Mouse (Mus musculus): ENCODE results near the gene Gnl1. TPM values are rescaled to one million over a fixed set of nuclear protein-coding genes. Genes with fewer than 3 reads are reported as not detected.
"Not testable (repeated sequence)": the region's sequence is repeated elsewhere in the genome, so short reads cannot be mapped to it uniquely, and the experiment has no call there.

Gene Gnl1
- polyA plus RNA-seq, 1 experiment from 2014 or later: 8.8 TPM

- not testable (repeated sequence) for H3K9ac ChIP-seq (ENCODE audit: low read depth, low read length); H3K9me3 ChIP-seq (replicated peaks; ENCODE audit: control insufficient read depth, low read length); H3K4me2 ChIP-seq (ENCODE audit: low read depth, low read length); H3K27ac ChIP-seq (ENCODE audit: low read length); H3K27me3 ChIP-seq (ENCODE audit: control insufficient read depth, insufficient read depth, low read depth, low read length); ATAC-seq (ENCODE audit: low read depth); H3K36me3 ChIP-seq (ENCODE audit: control insufficient read depth, insufficient read depth); H3K4me3 ChIP-seq (ENCODE audit: low read depth, low read length); H3K4me1 ChIP-seq (ENCODE audit: control insufficient read depth, low read depth, low read length)
- WGBS (ENCODE audit: insufficient replicate concordance): 68% methylated on average over 13 of the region's 13 CpGs
Measured at GRCm38 (mm10) chr17:36036126-36036525, 56.5 kb downstream of the Gnl1 start.

MicroRNAs encoded within 50 kb of the gene (microRNA counts, 519-probe panel; counts per million panel counts)
- microRNA mmu-miR-877: 2,281 counts per million, percentile 45 among the panel's probes with 10 or more counts

Small RNA genes lying within 50 kb of the gene (microRNA-seq; reads per million reads assigned to microRNA genes)
- 57.6 reads per million, percentile 49 among the genes with 10 or more reads in this experiment for gene Mir877

Other genes with a start within 250 kb of the Gnl1 start
- gene Ier3, start 158.2 kb upstream of the Gnl1 start, polyA plus RNA-seq (2015; fragmentation: Nextera tagmentation; extraction: Ambion mirVana): 15.8 and 19.4 TPM in 2 replicates
- gene Flot1, start 156.6 kb upstream of the Gnl1 start, polyA plus RNA-seq (2015; fragmentation: Nextera tagmentation; extraction: Ambion mirVana): 32.7 and 33.6 TPM in 2 replicates
- 328 and 345 TPM in 2 replicates for gene Tubb5, start 141.5 kb upstream of the Gnl1 start, polyA plus RNA-seq (2015; fragmentation: Nextera tagmentation; extraction: Ambion mirVana)
- 10.0 and 10.3 TPM in 2 replicates for gene Mdc1, start 138.3 kb upstream of the Gnl1 start, polyA plus RNA-seq (2015; fragmentation: Nextera tagmentation; extraction: Ambion mirVana)
- gene Nrm, start 118.5 kb upstream of the Gnl1 start, polyA plus RNA-seq (2015; fragmentation: Nextera tagmentation; extraction: Ambion mirVana): 20.7 and 21.1 TPM in 2 replicates
- gene Ppp1r18, start 114.3 kb upstream of the Gnl1 start, polyA plus RNA-seq (2015; fragmentation: Nextera tagmentation; extraction: Ambion mirVana): 10.5 and 14.2 TPM in 2 replicates
- gene Dhx16, start 100.0 kb upstream of the Gnl1 start, polyA plus RNA-seq (2015; fragmentation: Nextera tagmentation; extraction: Ambion mirVana): 29.1 and 29.8 TPM in 2 replicates
- 7.9 and 8.0 TPM in 2 replicates for gene 2310061I04Rik, start 82.4 kb upstream of the Gnl1 start, polyA plus RNA-seq (2015; fragmentation: Nextera tagmentation; extraction: Ambion mirVana)
- gene Atat1, start 69.8 kb upstream of the Gnl1 start, polyA plus RNA-seq (2015; fragmentation: Nextera tagmentation; extraction: Ambion mirVana): 7.4 and 7.7 TPM in 2 replicates
- 56.3 and 60.9 TPM in 2 replicates for gene Mrps18b, start 63.5 kb upstream of the Gnl1 start, polyA plus RNA-seq (2015; fragmentation: Nextera tagmentation; extraction: Ambion mirVana)
- gene Ppp1r10, start 63.4 kb upstream of the Gnl1 start, polyA plus RNA-seq (2015; fragmentation: Nextera tagmentation; extraction: Ambion mirVana): 22.2 and 24.7 TPM in 2 replicates
- gene Abcf1, start 10.1 kb upstream of the Gnl1 start, polyA plus RNA-seq (2015; fragmentation: Nextera tagmentation; extraction: Ambion mirVana): 42.4 and 43.9 TPM in 2 replicates
- gene Prr3, start 385 bp downstream of the Gnl1 start, polyA plus RNA-seq (2015; fragmentation: Nextera tagmentation; extraction: Ambion mirVana): 5.5 and 5.9 TPM in 2 replicates
- gene H2-T24, start 40.7 kb downstream of the Gnl1 start, polyA plus RNA-seq (2015; fragmentation: Nextera tagmentation; extraction: Ambion mirVana): 6.6 and 7.9 TPM in 2 replicates
- 69.6 and 73.5 TPM in 2 replicates for gene H2-T23, start 53.0 kb downstream of the Gnl1 start, polyA plus RNA-seq (2015; fragmentation: Nextera tagmentation; extraction: Ambion mirVana)
- gene H2-T22, start 62.9 kb downstream of the Gnl1 start, polyA plus RNA-seq (2015; fragmentation: Nextera tagmentation; extraction: Ambion mirVana): 11.3 and 13.4 TPM in 2 replicates
- not detected in 2 replicates for gene Gm6034, start 63.1 kb downstream of the Gnl1 start, polyA plus RNA-seq (2015; fragmentation: Nextera tagmentation; extraction: Ambion mirVana)
- 0.20 TPM in 1 of 2 replicates, not detected in the other for gene Gm11127, start 78.5 kb downstream of the Gnl1 start, polyA plus RNA-seq (2015; fragmentation: Nextera tagmentation; extraction: Ambion mirVana)
- gene Gm19684, start 141.8 kb downstream of the Gnl1 start, polyA plus RNA-seq (2015; fragmentation: Nextera tagmentation; extraction: Ambion mirVana): not detected in 2 replicates
- not detected in 2 replicates for gene Gm7030, start 149.6 kb downstream of the Gnl1 start, polyA plus RNA-seq (2015; fragmentation: Nextera tagmentation; extraction: Ambion mirVana)
- gene Gm8909, start 188.7 kb downstream of the Gnl1 start, polyA plus RNA-seq (2015; fragmentation: Nextera tagmentation; extraction: Ambion mirVana): not detected in 2 replicates
- gene H2-T3, start 210.4 kb downstream of the Gnl1 start, polyA plus RNA-seq (2015; fragmentation: Nextera tagmentation; extraction: Ambion mirVana): 0.19 TPM in 1 of 2 replicates, not detected in the other